Mouse (Mus musculus) neural tube, embryonic 14.5 days (tissue): ENCODE measurements around the gene Casp2. TPM values are rescaled to one million over a fixed set of nuclear protein-coding genes. Genes with fewer than 3 reads are reported as not detected.
A peak's percentile ranks its signal among the peaks of the same experiment; 100 is the strongest.

Experiments
- ATAC-seq: fragments of 200-750 bp; cut with Nextera tagmentation; 2 replicates; pipeline ENCODE4 v1.8.0; 2017; ENCODE audit warnings: low read depth, mild to moderate bottlenecking, moderate TSS enrichment, moderate library complexity
- H3K27ac ChIP-seq: fragments of 300-500 bp; sonication (generic); 2 replicates; pipeline ENCODE4 v1.5.1; 2014; ENCODE audit warnings: low read depth, mild to moderate bottlenecking, control low read depth, low read length, moderate library complexity, mixed read lengths
- H3K27me3 ChIP-seq: fragments of 300-500 bp; sonication (generic); 2 replicates; pipeline ENCODE4 v1.6.1; 2014; ENCODE audit warnings: low read length; ENCODE audit not compliant: control insufficient read depth, insufficient read depth
- H3K36me3 ChIP-seq: fragments of 300-500 bp; sonication (generic); 2 replicates; pipeline ENCODE4 v1.6.1; 2014; ENCODE audit warnings: low read length, mixed read lengths; ENCODE audit not compliant: control insufficient read depth, insufficient read depth
- H3K4me1 ChIP-seq: fragments of 300-500 bp; sonication (generic); 2 replicates; pipeline ENCODE4 v1.6.1; 2014; ENCODE audit warnings: low read length; ENCODE audit not compliant: control insufficient read depth, insufficient read depth
- H3K4me2 ChIP-seq: fragments of 300-500 bp; sonication (generic); 2 replicates; pipeline ENCODE4 v1.6.1; 2014; ENCODE audit warnings: mild to moderate bottlenecking, low read depth, low read length, control low read depth
- H3K4me3 ChIP-seq: fragments of 300-500 bp; sonication (generic); 2 replicates; pipeline ENCODE4 v1.5.1; 2014; ENCODE audit warnings: low read depth, low read length, control low read depth, mixed read lengths
- H3K9ac ChIP-seq: fragments of 300-500 bp; sonication (generic); replicated peaks from 2 replicates; pipeline ENCODE4 v1.6.1; 2014; ENCODE audit warnings: low read depth, mild to moderate bottlenecking, control low read depth, low read length, mixed read lengths
- H3K9me3 ChIP-seq: fragments of 300-500 bp; sonication (generic); 2 replicates; pipeline ENCODE4 v1.6.1; 2016; ENCODE audit warnings: low read length; ENCODE audit not compliant: control insufficient read depth
- WGBS: fragments of 180-500 bp; shearing (Covaris S2); extraction: QIAGEN DNeasy Blood & Tissue Kit; methylation state at CpG from one replicate; pipeline ENCODE4 v1.1.7; 2014; 5-methylcytosine and 5-hydroxymethylcytosine counted together
- polyA plus RNA-seq: library from polyadenylated mRNA; unstranded; fragments of >200 nt; fragmentation: Nextera tagmentation; extraction: Ambion mirVana; gene quantifications from 2 replicates; pipeline ENCODE4 v1.2.1, GENCODE M21; 2014

The Casp2 gene
- polyA plus RNA-seq, 1 experiment from 2014 or later: 34.7 TPM

DNA sequence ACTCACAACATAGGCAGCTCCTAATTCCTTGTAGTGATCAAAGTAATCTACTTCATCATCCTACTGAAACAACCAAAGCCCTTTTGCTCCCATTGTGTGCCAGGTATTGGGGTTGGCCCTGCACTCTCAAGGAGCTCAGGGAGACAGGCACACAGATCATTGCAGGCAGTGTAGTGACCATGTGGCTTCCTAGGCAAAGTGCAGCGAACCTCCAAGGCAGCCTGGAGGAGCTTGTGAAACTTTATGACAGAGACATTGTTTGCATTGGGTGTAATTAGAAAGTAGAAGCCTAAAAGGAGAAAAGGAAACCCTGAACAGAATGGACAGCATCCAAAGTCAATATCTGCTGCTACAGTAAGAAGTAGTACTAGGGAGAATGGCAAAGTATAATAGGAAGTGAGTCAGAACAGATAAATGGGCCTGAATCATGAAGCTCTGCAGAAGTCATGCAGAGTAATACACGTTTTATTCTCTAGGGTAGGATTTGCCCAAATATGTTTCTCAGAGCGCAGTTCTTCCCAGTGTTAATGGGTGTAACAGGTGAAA lies 30.8 kb downstream of the Casp2 start:
- Histone ChIP-seq H3K9ac (no peak overlapping the region), H3K4me2 (no peak overlapping the region), H3K27me3 (no peaks in the 10 kb centered on the region), H3K9me3 (no peaks in the 10 kb centered on the region), H3K27ac (no peak overlapping the region), H3K36me3 (peaks cover 12% of the 10 kb centered on the region), H3K4me1 (no peaks in the 10 kb centered on the region), H3K4me3 (no peak overlapping the region)
- WGBS: 68% methylated on average over 3 of the region's 3 CpGs
- ATAC-seq: no peak

DNA sequence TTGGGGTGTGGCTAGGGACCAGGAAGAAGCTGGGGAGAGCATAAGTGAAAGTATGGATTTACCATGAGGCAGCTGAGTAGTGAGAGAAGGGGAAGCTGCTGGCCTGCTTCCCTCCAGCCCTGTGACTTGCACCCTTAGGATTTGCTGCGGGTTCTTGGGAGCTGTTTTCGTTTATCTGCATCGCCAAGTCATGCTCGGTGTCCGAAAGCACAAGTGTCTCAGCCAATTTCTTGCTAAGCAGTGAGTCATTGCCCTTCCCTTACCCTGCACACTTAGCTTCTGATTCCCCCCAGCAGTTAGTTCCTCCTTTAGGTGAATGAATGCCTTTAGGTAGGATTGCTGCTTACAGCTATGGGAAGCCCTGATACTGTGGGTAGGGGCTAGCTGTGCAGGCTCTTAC lies 34.6 kb downstream of the Casp2 start:
- no peak overlapping the region for H3K9ac ChIP-seq
- 89% methylated on average over 5 of the region's 5 CpGs for WGBS
- H3K9me3 ChIP-seq: no peaks in the 10 kb centered on the region
- no peaks in the 10 kb centered on the region for H3K27me3 ChIP-seq
- H3K4me3 ChIP-seq: no peak overlapping the region
- H3K27ac ChIP-seq: no peak overlapping the region
- H3K4me1 ChIP-seq: no peaks in the 10 kb centered on the region
- peaks cover 11% of the 10 kb centered on the region for H3K36me3 ChIP-seq
- no peak for ATAC-seq
- H3K4me2 ChIP-seq: no peak overlapping the region

DNA sequence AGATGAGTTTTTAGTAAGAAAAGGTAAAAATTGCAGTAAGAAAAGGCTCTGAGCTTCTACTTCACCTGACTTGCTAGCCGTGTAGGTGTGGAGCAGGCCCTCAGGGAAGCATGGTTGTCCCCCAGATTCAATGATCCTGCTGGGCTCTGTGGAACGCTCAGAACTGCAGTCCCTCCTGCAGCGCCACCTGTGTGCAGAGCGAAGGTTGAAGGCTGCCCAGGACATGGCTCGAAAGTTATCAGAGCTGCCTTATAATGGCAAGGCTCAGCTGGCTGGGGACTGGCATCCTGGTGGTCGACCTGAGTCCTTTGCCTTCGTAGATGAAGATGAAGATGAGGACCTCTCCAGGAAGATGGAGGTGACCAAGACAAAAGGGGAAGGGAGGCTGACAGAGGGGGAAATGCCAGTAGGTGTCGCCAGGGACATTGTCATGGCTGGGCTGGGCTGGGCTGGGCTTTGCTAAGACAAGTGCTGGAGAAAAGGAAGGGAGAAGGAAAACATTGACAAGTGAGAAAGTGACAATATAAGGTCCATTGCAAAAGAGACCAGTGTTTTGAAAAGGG lies 45.1 kb downstream of the Casp2 start:
- peaks cover 28% of the 10 kb centered on the region for H3K36me3 ChIP-seq

DNA sequence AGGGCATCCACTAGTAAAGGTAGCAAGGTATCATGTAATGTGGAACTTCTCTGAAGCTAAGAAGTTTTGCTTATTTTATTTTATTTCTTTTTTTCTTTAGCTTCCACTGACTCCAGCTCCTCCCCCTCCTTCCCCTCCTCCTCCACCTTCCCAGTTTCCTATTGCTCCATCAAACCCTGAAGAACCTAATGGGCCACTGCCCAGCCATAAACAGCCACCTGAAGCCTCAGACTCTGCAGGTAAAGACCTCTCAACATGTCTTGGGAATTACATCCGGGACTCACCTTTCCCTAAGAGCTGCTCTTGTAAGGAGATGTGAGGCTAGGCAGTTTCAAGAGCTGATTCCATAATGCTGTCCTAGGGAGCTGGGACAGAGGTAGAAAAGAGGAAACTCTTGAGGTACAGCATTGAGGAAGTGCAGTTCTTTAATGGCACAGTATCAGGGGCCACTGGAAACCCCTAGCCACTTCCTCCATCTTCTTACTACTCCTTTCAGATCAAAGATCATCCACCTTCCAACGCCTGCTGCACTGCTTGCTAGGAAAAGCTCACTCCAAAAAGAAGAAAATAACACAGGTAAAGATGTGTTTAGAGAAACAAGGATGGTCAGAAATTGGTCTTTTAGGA lies 45.8 kb downstream of the Casp2 start:
- ATAC-seq: no peak
- peaks cover 28% of the 10 kb centered on the region for H3K36me3 ChIP-seq
- no peaks in the 10 kb centered on the region for H3K4me1 ChIP-seq
- no peaks in the 10 kb centered on the region for H3K9me3 ChIP-seq
- no peak overlapping the region for H3K4me3 ChIP-seq
- H3K4me2 ChIP-seq: no peak overlapping the region
- H3K27me3 ChIP-seq: no peaks in the 10 kb centered on the region
- no peak overlapping the region for H3K27ac ChIP-seq
- H3K9ac ChIP-seq: no peak overlapping the region
- WGBS: 87% methylated on average over 2 of the region's 2 CpGs

More for the DNA sequence above, 45.1 kb downstream of the Casp2 start:
- no peaks in the 10 kb centered on the region for H3K9me3 ChIP-seq
- no peak overlapping the region for H3K4me2 ChIP-seq
- no peak for ATAC-seq
- 54% methylated on average over 8 of the region's 8 CpGs for WGBS
- no peak overlapping the region for H3K9ac ChIP-seq
- no peak overlapping the region for H3K4me3 ChIP-seq
- H3K27me3 ChIP-seq: no peaks in the 10 kb centered on the region
- no peaks in the 10 kb centered on the region for H3K4me1 ChIP-seq
- no peak overlapping the region for H3K27ac ChIP-seq

DNA sequence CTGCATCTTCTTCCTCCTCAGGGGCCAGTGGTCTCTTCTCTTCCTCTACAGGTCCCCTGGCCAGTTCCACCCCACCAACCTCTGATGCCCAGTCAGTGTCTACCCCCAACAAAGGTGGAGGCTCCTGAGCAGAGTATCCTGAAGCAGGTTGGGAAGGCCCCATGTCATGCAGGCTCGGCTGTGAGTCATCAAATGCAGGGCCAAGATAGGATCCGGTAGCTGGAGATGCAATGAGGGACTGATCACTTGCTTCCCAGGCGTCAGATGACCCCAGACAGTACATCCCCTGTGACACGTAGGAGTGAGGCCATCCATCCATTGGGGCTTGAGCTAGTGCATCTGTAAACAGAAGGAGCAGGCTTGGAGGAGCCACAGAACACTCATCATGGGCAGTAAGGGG lies 53.5 kb downstream of the Casp2 start:
- no peak for ATAC-seq
- H3K4me1 ChIP-seq: no peaks in the 10 kb centered on the region
- peaks cover 28% of the 10 kb centered on the region for H3K36me3 ChIP-seq
- H3K9ac ChIP-seq: no peak overlapping the region
- H3K4me3 ChIP-seq: no peak overlapping the region
- 91% methylated on average over 4 of the region's 4 CpGs for WGBS
- H3K27ac ChIP-seq: no peak overlapping the region
- H3K27me3 ChIP-seq: no peaks in the 10 kb centered on the region
- no peaks in the 10 kb centered on the region for H3K9me3 ChIP-seq
- no peak overlapping the region for H3K4me2 ChIP-seq

DNA sequence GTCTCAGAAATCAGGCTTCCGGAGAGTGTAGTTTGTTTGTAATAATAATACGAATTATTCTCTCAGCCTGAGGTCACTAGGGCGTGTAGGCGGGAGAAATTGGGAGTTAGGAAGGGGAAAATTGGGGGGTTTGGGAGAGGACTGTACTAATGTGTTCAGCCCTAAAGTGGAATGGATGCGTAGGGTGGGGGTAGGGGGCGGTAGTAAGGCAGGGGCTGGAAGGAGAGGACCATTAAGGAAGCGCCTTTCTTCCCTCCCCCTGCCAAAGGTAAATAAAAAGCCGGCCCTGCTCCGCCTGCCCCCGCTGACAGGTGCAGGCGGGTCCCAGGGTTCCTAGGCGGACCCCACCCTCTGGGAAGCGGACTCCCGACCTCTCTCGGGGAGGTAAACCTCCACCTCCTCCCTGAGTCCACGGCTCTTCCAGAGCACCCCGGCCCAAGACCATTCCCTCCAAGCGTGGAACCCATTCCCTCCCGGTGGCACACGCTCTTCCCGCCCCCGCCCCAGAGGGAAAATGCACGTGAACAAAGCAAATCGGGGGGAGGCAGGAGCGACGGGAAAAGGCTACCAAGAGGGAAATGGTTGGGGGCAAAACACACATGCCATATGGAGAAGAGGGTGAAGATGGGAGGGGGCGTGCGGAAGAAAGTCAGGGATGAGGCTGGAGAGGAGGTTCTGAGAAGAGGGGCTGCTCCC lies 58.7 kb downstream of the Casp2 start:
- Histone ChIP-seq H3K4me3 (peak overlapping the region; percentile 40), H3K9ac (peak overlapping the region; percentile 71), H3K27me3 (no peaks in the 10 kb centered on the region), H3K9me3 (no peaks in the 10 kb centered on the region), H3K4me2 (peak overlapping the region; percentile 69), H3K4me1 (no peaks in the 10 kb centered on the region; the same call in 1 of the 2 replicates), H3K36me3 (peaks cover 9% of the 10 kb centered on the region; the same call in 1 of the 2 replicates), H3K27ac (peak overlapping the region; percentile 84)
- under 1% methylated on average over 28 of the region's 28 CpGs for WGBS
- ATAC-seq: peak; percentile 48

DNA sequence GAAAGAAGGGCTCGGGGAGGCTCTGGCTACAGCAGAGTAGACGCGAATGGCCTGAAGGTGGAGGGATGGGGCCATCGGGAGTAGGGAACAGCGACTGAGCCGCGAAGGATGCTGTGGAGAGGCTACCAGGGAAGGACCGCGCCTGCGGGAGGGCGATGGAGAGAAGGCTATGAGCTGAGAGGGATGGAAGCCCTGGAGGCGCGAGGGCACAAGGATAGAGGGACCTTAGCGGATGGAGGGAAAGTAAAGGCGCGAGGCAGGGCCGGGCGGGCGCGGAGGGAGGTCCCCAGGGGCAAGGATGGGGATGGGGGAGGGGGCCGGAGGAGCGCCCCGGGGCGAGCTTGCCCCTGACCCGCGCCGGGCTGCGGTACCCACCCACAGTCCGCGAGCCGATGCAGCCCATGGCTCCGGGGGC lies 59.3 kb downstream of the Casp2 start:
- peak overlapping the region; percentile 84 for H3K27ac ChIP-seq
- H3K9ac ChIP-seq: peak overlapping the region; percentile 71
- under 1% methylated on average over 20 of the region's 32 CpGs for WGBS
- H3K4me1 ChIP-seq: no peaks in the 10 kb centered on the region; the same call in 1 of the 2 replicates
- ATAC-seq: peak; percentile 79
- peak overlapping the region; percentile 69 for H3K4me2 ChIP-seq
- no peaks in the 10 kb centered on the region for H3K9me3 ChIP-seq
- H3K27me3 ChIP-seq: no peaks in the 10 kb centered on the region
- 0 out of 2 replicates have a peak, but pooled peaks cover 6% of the 10 kb centered on the region for H3K36me3 ChIP-seq
- peak overlapping the region; percentile 40 for H3K4me3 ChIP-seq

DNA sequence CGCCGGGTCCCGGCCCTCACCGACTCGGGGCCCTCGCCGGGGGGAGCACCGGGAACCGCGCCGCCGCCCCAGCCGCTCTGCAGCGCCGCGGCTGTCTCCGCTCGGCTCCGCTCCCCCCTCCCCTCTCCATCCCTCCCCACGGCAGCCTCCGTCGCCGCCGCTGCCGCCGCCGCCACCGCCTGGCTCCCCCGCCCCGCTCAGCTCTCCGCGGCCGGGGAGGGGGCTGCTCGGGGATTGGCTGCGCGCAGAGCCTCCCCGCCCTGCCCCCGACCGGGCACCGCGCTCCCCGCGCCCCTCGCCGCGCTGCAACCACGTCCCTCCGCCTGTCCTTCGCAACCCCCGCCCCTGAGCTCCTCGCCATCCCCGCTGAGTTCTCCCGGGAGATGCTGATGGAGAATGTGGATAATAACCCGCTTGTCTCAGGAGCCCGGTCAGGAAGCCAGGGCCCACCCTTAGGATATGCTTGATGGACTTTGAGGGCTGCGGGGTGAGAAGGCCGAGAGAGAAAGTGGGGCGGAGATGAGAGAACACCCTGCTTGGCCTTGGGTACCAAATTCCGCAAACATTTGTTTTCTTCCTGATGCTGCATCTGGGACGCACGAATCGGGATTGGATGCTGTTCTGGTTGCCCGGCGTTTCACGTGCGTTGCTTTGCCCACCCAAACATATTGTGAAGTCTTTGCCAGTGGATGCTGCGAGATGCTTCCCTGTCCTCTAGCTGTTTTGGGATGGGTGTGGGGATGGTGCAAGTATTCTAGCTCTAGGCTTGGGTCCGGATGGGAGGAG lies 59.9 kb downstream of the Casp2 start, which contains the start of gene Fam131b:
Fam131b (minus strand) TSS at position 162 of the 786 bp plus-strand sequence.
- ATAC-seq: peak; percentile 91
- Histone ChIP-seq H3K27me3 (no peaks in the 10 kb centered on the region), H3K9me3 (no peaks in the 10 kb centered on the region), H3K27ac (peak within 1 kb of the TSS; percentile 84), H3K9ac (peak within 1 kb of the TSS; percentile 71), H3K4me3 (peak within 1 kb of the TSS; percentile 40), H3K4me2 (peak within 1 kb of the TSS; percentile 69), H3K36me3 (0 out of 2 replicates have a peak, but pooled peaks cover 6% of the 10 kb centered on the region), H3K4me1 (no peaks in the 10 kb centered on the region; the same call in 1 of the 2 replicates)
- WGBS: 2% methylated on average over 40 of the region's 68 CpGs
